Mouse (Mus musculus): ENCODE data around the gene 4931422A03Rik.

DNA sequence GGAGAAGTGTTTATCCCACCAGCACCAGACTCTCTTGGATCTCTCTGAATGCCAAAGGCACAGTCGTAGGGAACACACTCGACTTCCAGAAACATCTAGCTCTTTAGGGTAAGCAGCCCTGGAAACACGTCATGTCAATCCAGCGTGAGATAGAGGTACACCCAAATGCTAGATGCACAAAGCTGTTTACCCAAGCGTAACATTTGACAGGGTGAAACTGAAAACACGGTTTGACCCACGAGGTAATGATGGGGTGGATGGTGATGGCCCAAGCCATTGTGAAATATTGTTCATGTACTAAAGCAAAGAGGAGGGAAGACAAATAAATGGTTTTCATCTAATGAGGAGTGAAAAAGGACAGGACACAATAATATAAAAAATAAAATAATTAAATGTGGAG, 93.9 kb downstream of the 4931422A03Rik start:
- no peak for TF ChIP-seq CTCF (IDR thresholded peaks at IDR 0.05; ENCODE audit: insufficient read depth, low read depth, low read length)
- TF ChIP-seq POLR2A (IDR thresholded peaks at IDR 0.05; ENCODE audit: insufficient read depth, low read depth, low read length): no peak

All from olfactory bulb, adult 2 months (tissue).